Mouse (Mus musculus): ENCODE results near the gene Shroom2. TPM values are rescaled to one million over a fixed set of nuclear protein-coding genes. Genes with fewer than 3 reads are reported as not detected.

The Shroom2 gene
- polyA plus RNA-seq, 1 experiment = 1.3 TPM

DNA sequence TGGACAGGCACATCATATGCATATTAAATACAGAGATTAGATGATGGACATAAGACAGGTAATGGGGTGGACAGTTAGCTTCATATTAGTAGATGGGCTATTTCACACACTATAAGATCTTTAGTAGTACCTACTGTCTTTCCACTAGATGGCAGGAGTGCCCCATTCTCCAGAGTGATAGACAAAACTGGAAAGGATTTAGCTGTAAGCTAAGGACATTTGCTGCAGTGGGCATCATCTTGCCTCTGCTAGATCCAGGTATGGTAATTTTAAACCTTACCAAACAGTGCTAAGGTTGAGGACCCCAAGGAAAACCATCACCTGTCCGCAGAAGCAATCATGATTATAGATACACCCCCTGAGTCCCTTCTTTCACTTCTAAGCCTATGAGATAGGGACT, 150.8 kb downstream of the Shroom2 start:
- Histone ChIP-seq H3K4me1 (replicated peaks; ENCODE audit: control insufficient read depth, insufficient read depth, low read length) (no peaks in the 10 kb centered on the region), H3K4me3 (ENCODE audit: control insufficient read depth, insufficient read depth, low read length) (no peak overlapping the region), H3K27ac (ENCODE audit: control insufficient read depth, insufficient read depth, low read length) (no peak overlapping the region), H3K27me3 (ENCODE audit: control insufficient read depth, insufficient read depth, low read length) (no peaks in the 10 kb centered on the region), H3K36me3 (ENCODE audit: control insufficient read depth, insufficient read depth, low read length) (no peaks in the 10 kb centered on the region)
- TF ChIP-seq CTCF (IDR thresholded peaks at IDR 0.05; ENCODE audit: borderline replicate concordance, control insufficient read depth, extremely low read depth, insufficient read depth, low read length, poor library complexity) (no peak), POLR2A (IDR thresholded peaks at IDR 0.05; ENCODE audit: control insufficient read depth, extremely low read depth, insufficient read depth, low read length, poor library complexity) (no peak)
- 88% methylated on average over 1 of the region's 1 CpGs for WGBS
- DNase-seq = no peak

DNA sequence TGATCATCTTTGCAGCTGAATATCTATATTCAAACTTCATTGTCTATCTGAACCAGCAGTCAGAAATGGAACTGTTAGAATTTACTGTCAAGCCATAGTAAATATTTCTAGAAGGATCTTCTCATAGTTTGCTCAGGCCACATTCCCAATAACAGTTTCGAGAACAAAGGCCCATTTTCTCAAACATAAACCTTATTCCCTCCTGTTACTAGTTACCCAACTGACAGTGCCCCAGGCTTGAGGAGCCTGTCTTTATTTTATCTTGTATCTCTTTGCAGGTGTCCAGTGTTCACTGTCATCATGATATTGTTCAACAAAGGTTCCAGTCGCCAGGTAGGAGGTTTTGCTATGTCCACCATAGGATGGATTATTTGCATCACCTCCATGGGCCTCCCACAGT, 206.2 kb downstream of the Shroom2 start, which contains the start of gene Cldn34a:
Gene Cldn34a, plus strand, starts transcription at position 301 of the 400 bp plus-strand sequence.
- 88% methylated on average over 2 of the region's 2 CpGs for WGBS
- no peaks in the 10 kb centered on the region for H3K36me3 ChIP-seq (ENCODE audit: control insufficient read depth, insufficient read depth, low read length)
- H3K4me3 ChIP-seq (ENCODE audit: control insufficient read depth, insufficient read depth, low read length) = no peak within 1 kb of the TSS
- no peaks in the 10 kb centered on the region for H3K27me3 ChIP-seq (ENCODE audit: control insufficient read depth, insufficient read depth, low read length)
- DNase-seq = no peak
- no peak within 1 kb of the TSS for H3K27ac ChIP-seq (ENCODE audit: control insufficient read depth, insufficient read depth, low read length)
- H3K4me1 ChIP-seq (replicated peaks; ENCODE audit: control insufficient read depth, insufficient read depth, low read length) = no peaks in the 10 kb centered on the region
- TF ChIP-seq POLR2A (IDR thresholded peaks at IDR 0.05; ENCODE audit: control insufficient read depth, extremely low read depth, insufficient read depth, low read length, poor library complexity) (no peak), CTCF (IDR thresholded peaks at IDR 0.05; ENCODE audit: borderline replicate concordance, control insufficient read depth, extremely low read depth, insufficient read depth, low read length, poor library complexity) (no peak)

Other genes starting within 250 kb of the Shroom2 start
- not detected in 2 replicates for gene Cldn34a, start 206.1 kb downstream of the Shroom2 start, polyA plus RNA-seq (2012; rRNA removed)
- 0.11 TPM in 1 of 2 replicates, not detected in the other for gene Gpr143, start 12.5 kb upstream of the Shroom2 start, polyA plus RNA-seq (2012; rRNA removed)
- not detected in 2 replicates for gene Usp51, start 237.0 kb upstream of the Shroom2 start, polyA plus RNA-seq (2012; rRNA removed)